Mouse (Mus musculus) olfactory bulb, adult 2 months (tissue): ENCODE results near the gene Prkaa1. TPM values are rescaled to one million over a fixed set of nuclear protein-coding genes. Genes with fewer than 3 reads are reported as not detected.

Experiments used
- H3K27ac ChIP-seq: fragments of 200-500 bp; 2 replicates; pipeline ENCODE4 v1.5.1; 2012; ENCODE audit warnings: low read depth, low read length; ENCODE audit not compliant: insufficient read depth
- H3K4me1 ChIP-seq: fragments of 200-500 bp; 2 replicates; pipeline ENCODE4 v1.6.1; 2012; ENCODE audit warnings: low read length; ENCODE audit not compliant: control insufficient read depth, insufficient read depth
- H3K4me3 ChIP-seq: fragments of 200-500 bp; 2 replicates; pipeline ENCODE4 v1.5.1; 2012; ENCODE audit warnings: mild to moderate bottlenecking, low read depth, low read length, moderate library complexity; ENCODE audit not compliant: insufficient read depth
- CTCF ChIP-seq: fragments of 200-500 bp; IDR thresholded peaks from 2 replicates; pipeline ENCODE4 v1.5.1; 2012; ENCODE audit warnings: low read depth, mild to moderate bottlenecking, low read length, moderate library complexity; ENCODE audit not compliant: insufficient read depth
- POLR2A ChIP-seq: fragments of 200-500 bp; IDR thresholded peaks from 2 replicates; pipeline ENCODE4 v1.6.1; 2012; ENCODE audit warnings: mild to moderate bottlenecking, low read depth, low read length, moderate library complexity; ENCODE audit not compliant: insufficient read depth
- WGBS: fragments of 180-500 bp; shearing (Covaris S2); methylation state at CpG from one replicate; pipeline ENCODE4 v1.1.7; 2018; 5-methylcytosine and 5-hydroxymethylcytosine counted together
- polyA plus RNA-seq: library from polyadenylated mRNA; stranded (reverse); fragments of >200 nt; gene quantifications from 2 replicates; pipeline ENCODE4 v1.2.4, GENCODE M21; 2012; ENCODE audit warnings: low replicate concordance; ENCODE audit not compliant: missing spikeins, insufficient read depth, insufficient read length

Prkaa1 gene
- not detected in 2 replicates for polyA plus RNA-seq

- peak within 1 kb of the TSS; percentile 89 for H3K4me3 ChIP-seq
- TF ChIP-seq POLR2A (peak; percentile 32; the same call in 1 of the 2 replicates), CTCF (peak; percentile 49; the same call in 1 of the 2 replicates)
- under 1% methylated on average over 62 of the region's 80 CpGs for WGBS
- H3K27ac ChIP-seq: peak within 1 kb of the TSS; percentile 66
- peaks cover 5% of the 10 kb centered on the region for H3K4me1 ChIP-seq
Measured at GRCm38 (mm10) chr15:5143361-5144020, at the start of gene Prkaa1. Prkaa1 (plus strand) TSS chr15:5143861.

- TF ChIP-seq CTCF (no peak), POLR2A (no peak)
- H3K27ac ChIP-seq: no peak overlapping the region
- no peak overlapping the region for H3K4me3 ChIP-seq
- no peaks in the 10 kb centered on the region for H3K4me1 ChIP-seq
- 93% methylated on average over 11 of the region's 11 CpGs for WGBS
Measured at GRCm38 (mm10) chr15:5095534-5096301, 47.9 kb upstream of the Prkaa1 start.

GRCm38 (mm10) chr15:5097376-5097775, 46.3 kb upstream of the Prkaa1 start:
- Histone ChIP-seq H3K4me1 (no peaks in the 10 kb centered on the region), H3K4me3 (no peak overlapping the region), H3K27ac (no peak overlapping the region)
- no peak for TF ChIP-seq CTCF
- no peak for TF ChIP-seq POLR2A
- 95% methylated on average over 1 of the region's 1 CpGs for WGBS

GRCm38 (mm10) chr15:5102312-5102711, 41.3 kb upstream of the Prkaa1 start:
- H3K4me3 ChIP-seq: no peak overlapping the region
- TF ChIP-seq POLR2A (no peak), CTCF (no peak)
- 93% methylated on average over 4 of the region's 4 CpGs for WGBS
- H3K27ac ChIP-seq: no peak overlapping the region
- H3K4me1 ChIP-seq: no peaks in the 10 kb centered on the region

- H3K27ac ChIP-seq: no peak overlapping the region
- H3K4me3 ChIP-seq: no peak overlapping the region
- no peaks in the 10 kb centered on the region for H3K4me1 ChIP-seq
- WGBS: 50% methylated on average over 6 of the region's 6 CpGs
- TF ChIP-seq POLR2A: no peak
- TF ChIP-seq CTCF: no peak
Measured at GRCm38 (mm10) chr15:5105891-5106290, 37.8 kb upstream of the Prkaa1 start.

- H3K27ac ChIP-seq: no peak overlapping the region
- 17% methylated on average over 2 of the region's 2 CpGs for WGBS
- no peak overlapping the region for H3K4me3 ChIP-seq
- H3K4me1 ChIP-seq: no peaks in the 10 kb centered on the region
- no peak for TF ChIP-seq POLR2A
Measured at GRCm38 (mm10) chr15:5106293-5106692, 37.4 kb upstream of the Prkaa1 start.

GRCm38 (mm10) chr15:5107686-5108654, 35.7 kb upstream of the Prkaa1 start, which contains the start of gene Card6:
Card6 (minus strand) TSS chr15:5108539.
- Histone ChIP-seq H3K27ac (0 out of 2 replicates have a peak within 1 kb of the TSS, but pooled peaks have one; percentile 26), H3K4me1 (no peaks in the 10 kb centered on the region), H3K4me3 (peak within 1 kb of the TSS; percentile 21)
- TF ChIP-seq POLR2A (no peak), CTCF (no peak)
- 57% methylated on average over 21 of the region's 21 CpGs for WGBS

GRCm38 (mm10) chr15:5108655-5109040, 35.0 kb upstream of the Prkaa1 start:
- WGBS: 86% methylated on average over 3 of the region's 3 CpGs
- no peaks in the 10 kb centered on the region for H3K4me1 ChIP-seq
- H3K27ac ChIP-seq: no peak overlapping the region
- TF ChIP-seq POLR2A (no peak), CTCF (no peak)
- H3K4me3 ChIP-seq: no peak overlapping the region

GRCm38 (mm10) chr15:5112651-5113050, 31.0 kb upstream of the Prkaa1 start:
- TF ChIP-seq POLR2A (no peak), CTCF (no peak)
- peaks cover 2% of the 10 kb centered on the region; the same call in 1 of the 2 replicates for H3K4me1 ChIP-seq
- WGBS: 82% methylated on average over 3 of the region's 3 CpGs
- no peak overlapping the region for H3K27ac ChIP-seq
- H3K4me3 ChIP-seq: no peak overlapping the region
